Mouse (Mus musculus) CD4-positive naive resting alpha-beta T cell, adult 57 days (primary cell): ENCODE data around the gene Sergef. TPM values are rescaled to one million over a fixed set of nuclear protein-coding genes. Genes with fewer than 3 reads are reported as not detected.

Experiments
- total RNA-seq: library from RNA; stranded (reverse); gene quantifications from one replicate; pipeline ENCODE4 v1.2.4, GENCODE M21; 2023

The Sergef gene
- 20.0 TPM for total RNA-seq

GRCm38 (mm10) chr7:46639692-46640031 is at the start of gene Sergef:
TSS of gene Sergef (minus strand) at chr7:46639807.

GRCm38 (mm10) chr7:46672160-46672672 is 32.6 kb upstream of the Sergef start, which contains the start of gene Tph1:
TSS of gene Tph1 (minus strand) at chr7:46672537.

GRCm38 (mm10) chr7:46396231-46396927 is 243.2 kb downstream of the Sergef start, which contains the start of gene Kcnc1:
TSS of gene Kcnc1 (plus strand) at chr7:46396497.

Other genes with a start within 250 kb of the Sergef start
- gene Kcnc1, start 243.3 kb downstream of the Sergef start, total RNA-seq, result 0.65 TPM
- gene Tph1, start 32.7 kb upstream of the Sergef start, total RNA-seq, result not detected
- gene Saal1, start 70.9 kb upstream of the Sergef start, total RNA-seq, result 11.2 TPM
- gene Saa3, start 75.9 kb upstream of the Sergef start, total RNA-seq, result 0.27 TPM
- gene Saa4, start 92.8 kb upstream of the Sergef start, total RNA-seq, result not detected
- gene Saa1, start 103.2 kb upstream of the Sergef start, total RNA-seq, result not detected
- not detected for gene Saa2, start 112.0 kb upstream of the Sergef start, total RNA-seq
- 44.3 TPM for gene Hps5, start 156.3 kb upstream of the Sergef start, total RNA-seq
- 54.8 TPM for gene Gtf2h1, start 156.3 kb upstream of the Sergef start, total RNA-seq
- gene Ldha, start 201.7 kb upstream of the Sergef start, total RNA-seq, result 294 TPM
- gene Ldhc, start 221.4 kb upstream of the Sergef start, total RNA-seq, result not detected